Mouse (Mus musculus) frontal cortex, postnatal 25 days (tissue): ENCODE measurements around the gene Hipk2.

Source experiments
- DNase-seq, 2 experiments: peaks; one replicate each; pipeline ENCODE4 v3.0.0; 2022; ENCODE audit warnings: low spot score in 2 of 2

The Hipk2 gene

GRCm38 (mm10) chr6:38792966-38793365, 83.0 kb downstream of the Hipk2 start:
- no peak for DNase-seq

- DNase-seq: no peak
These were observed 86.6 kb downstream of the Hipk2 start for GRCm38 (mm10) chr6:38789221-38789810.

- DNase-seq: no peak
These were observed 88.0 kb downstream of the Hipk2 start for GRCm38 (mm10) chr6:38787811-38788509.

GRCm38 (mm10) chr6:38787134-38787533, 88.8 kb downstream of the Hipk2 start:
- no peak for DNase-seq

- DNase-seq: no peak
These were observed 90.2 kb downstream of the Hipk2 start for GRCm38 (mm10) chr6:38785747-38786146.

GRCm38 (mm10) chr6:38779411-38779810, 96.6 kb downstream of the Hipk2 start:
- DNase-seq: no peak

- DNase-seq: no peak
These were observed 97.1 kb downstream of the Hipk2 start for GRCm38 (mm10) chr6:38778887-38779286.

- DNase-seq: no peak
These were observed 99.9 kb downstream of the Hipk2 start for GRCm38 (mm10) chr6:38776000-38776584.

- DNase-seq: no peak
These were observed 103.0 kb downstream of the Hipk2 start for GRCm38 (mm10) chr6:38772836-38773518.

- DNase-seq: no peak
These were observed 104.8 kb downstream of the Hipk2 start for GRCm38 (mm10) chr6:38771061-38771667.

- DNase-seq: no peak
These were observed 106.3 kb downstream of the Hipk2 start for GRCm38 (mm10) chr6:38769627-38770026.

- DNase-seq: no peak
These were observed 113.2 kb downstream of the Hipk2 start for GRCm38 (mm10) chr6:38762588-38763265.

GRCm38 (mm10) chr6:38762006-38762405, 114.0 kb downstream of the Hipk2 start:
- no peak for DNase-seq

GRCm38 (mm10) chr6:38760911-38761706, 114.9 kb downstream of the Hipk2 start:
- DNase-seq: no peak

GRCm38 (mm10) chr6:38759922-38760620, 115.9 kb downstream of the Hipk2 start:
- DNase-seq: no peak

- no peak for DNase-seq
These were observed 116.8 kb downstream of the Hipk2 start for GRCm38 (mm10) chr6:38759186-38759585.

GRCm38 (mm10) chr6:38757597-38757996, 118.4 kb downstream of the Hipk2 start:
- DNase-seq: no peak

GRCm38 (mm10) chr6:38756968-38757367, 119.0 kb downstream of the Hipk2 start:
- no peak for DNase-seq

- no peak for DNase-seq
These were observed 120.0 kb downstream of the Hipk2 start for GRCm38 (mm10) chr6:38755961-38756360.

- no peak for DNase-seq
These were observed 120.8 kb downstream of the Hipk2 start for GRCm38 (mm10) chr6:38755188-38755587.
